Mouse (Mus musculus) lung, postnatal 0 days (tissue): Measurements from ENCODE around the gene Scgb2b24.

Experiments
- CTCF ChIP-seq: IDR thresholded peaks from 2 replicates; pipeline ENCODE4 v1.5.1; 2016; ENCODE audit warnings: antibody characterized with exemption, mild to moderate bottlenecking
- EP300 ChIP-seq: IDR thresholded peaks from 2 replicates; pipeline ENCODE4 v1.6.1; 2016; ENCODE audit warnings: antibody characterized with exemption, mild to moderate bottlenecking, control low read depth

- TF ChIP-seq CTCF, result no peak
- TF ChIP-seq EP300, result no peak
Measured at GRCm38 (mm10) chr7:33689864-33690263, 49.2 kb downstream of the Scgb2b24 start.
